Mouse (Mus musculus): ENCODE data around the gene Serpina3b.

The Serpina3b gene

DNA sequence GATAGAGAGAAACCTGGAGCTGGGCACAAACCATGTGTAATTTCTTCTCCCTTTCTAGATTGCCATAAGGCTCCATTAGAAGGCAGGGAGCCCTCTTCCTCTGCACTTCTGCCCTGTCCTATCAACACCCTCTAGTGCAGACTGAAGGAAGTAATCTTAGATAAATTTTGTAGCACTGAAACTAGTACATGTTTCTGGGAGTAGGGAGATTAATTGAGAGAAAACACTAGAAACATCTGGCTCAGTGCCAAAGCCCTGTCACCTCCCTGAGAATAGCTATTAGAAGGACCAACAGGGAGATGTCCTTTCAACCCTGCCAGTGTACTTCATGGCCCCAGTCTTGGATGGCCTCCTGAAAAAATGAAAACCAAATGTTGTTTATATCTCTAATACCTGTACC is 50.8 kb downstream of the Serpina3b start:
- DNase-seq = no peak

DNA sequence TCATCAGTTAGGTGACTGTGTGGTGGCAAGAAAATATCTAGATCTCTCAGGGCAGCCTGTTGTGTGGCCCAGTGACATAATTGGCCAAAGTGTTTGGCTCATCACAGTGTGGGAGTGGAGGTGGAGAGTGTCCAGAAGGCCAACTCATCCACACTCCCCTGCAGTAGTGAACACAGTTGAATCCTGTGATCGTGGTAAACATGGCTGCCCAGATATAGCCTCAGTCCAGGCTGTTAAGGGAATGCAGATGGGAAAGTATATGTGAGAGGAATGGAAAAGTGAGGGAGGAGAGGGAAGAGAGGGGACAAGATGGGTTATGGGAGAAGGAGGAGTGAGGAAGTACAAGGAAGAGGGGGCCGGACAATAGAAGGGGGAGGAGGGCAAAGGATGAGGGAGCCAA is 51.2 kb downstream of the Serpina3b start:
- no peak for DNase-seq

DNA sequence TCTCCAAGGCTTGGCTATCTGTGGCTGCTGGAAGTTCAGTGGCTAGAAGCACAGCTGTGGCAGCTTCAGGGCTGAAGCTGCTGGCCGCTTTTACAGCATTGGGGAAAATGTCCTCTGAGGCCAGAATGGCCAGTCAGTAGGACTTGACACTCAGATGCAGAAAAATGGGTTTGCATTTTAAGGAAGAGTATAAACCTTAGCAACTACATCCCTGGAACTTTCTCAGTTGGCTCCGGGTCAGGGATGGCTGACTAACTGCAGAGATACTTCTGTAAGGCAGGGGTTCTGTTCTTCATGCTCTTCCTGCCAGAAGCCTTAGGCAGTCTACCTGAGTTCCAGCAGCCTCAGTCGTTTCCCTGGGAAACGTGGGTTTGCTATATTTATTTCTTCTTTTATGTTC is 57.2 kb downstream of the Serpina3b start:
- no peak for DNase-seq

DNA sequence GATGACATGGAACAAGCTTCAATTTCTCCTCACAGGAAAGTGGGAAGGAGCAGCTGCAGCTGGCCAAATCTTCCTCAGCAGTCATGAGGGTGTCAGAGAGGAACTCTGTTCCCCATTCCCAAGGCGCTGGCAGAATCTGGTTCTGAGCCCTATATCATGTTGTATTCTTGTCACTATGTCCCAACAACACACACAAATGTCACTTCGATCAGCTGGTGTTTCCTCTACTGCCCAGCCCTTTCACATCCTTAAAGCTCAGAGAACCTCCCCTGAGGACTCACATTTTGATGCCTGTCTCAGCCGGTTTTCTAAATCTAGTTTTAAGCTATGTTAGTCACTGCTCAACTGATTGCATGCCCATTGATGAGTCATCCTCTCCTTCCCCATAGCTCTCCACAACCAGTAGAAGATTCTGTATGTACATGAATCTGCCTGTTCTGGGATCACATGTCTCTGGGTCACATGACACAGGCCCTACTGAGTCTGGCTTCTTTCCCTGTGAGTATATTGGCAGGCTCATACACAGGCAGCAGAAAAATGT is 58.3 kb downstream of the Serpina3b start:
- no peak for DNase-seq

Data from thymus, postnatal 36 days (tissue).